Mouse (Mus musculus) kidney, adult 2 months (tissue): ENCODE results near the gene Pdzrn3. TPM values are rescaled to one million over a fixed set of nuclear protein-coding genes. Genes with fewer than 3 reads are reported as not detected.

Experiments used
- DNase-seq: peaks from one replicate; pipeline ENCODE4 v3.0.0; 2021
- H3K27ac ChIP-seq: fragments of 200-500 bp; 2 replicates; pipeline ENCODE4 v1.5.1; 2012; ENCODE audit warnings: low read depth, low read length, control low read depth, inconsistent platforms; ENCODE audit not compliant: insufficient read depth
- H3K27me3 ChIP-seq: fragments of 200-500 bp; replicated peaks from 2 replicates; pipeline ENCODE4 v1.6.1; 2012; ENCODE audit warnings: mild to moderate bottlenecking, moderate library complexity, low read length, inconsistent platforms; ENCODE audit not compliant: control insufficient read depth, insufficient read depth
- H3K36me3 ChIP-seq: fragments of 200-500 bp; 2 replicates; pipeline ENCODE4 v1.6.1; 2012; ENCODE audit warnings: mild to moderate bottlenecking, moderate library complexity, low read length, inconsistent platforms; ENCODE audit not compliant: control insufficient read depth, insufficient read depth
- H3K4me1 ChIP-seq: fragments of 200-500 bp; 2 replicates; pipeline ENCODE4 v1.6.1; 2011; ENCODE audit warnings: low read length; ENCODE audit not compliant: control insufficient read depth, insufficient read depth
- H3K4me3 ChIP-seq: fragments of 200-500 bp; 2 replicates; pipeline ENCODE4 v1.5.1; 2011; ENCODE audit warnings: mild to moderate bottlenecking, low read depth, low read length, control low read depth; ENCODE audit not compliant: insufficient read depth
- CTCF ChIP-seq: fragments of 200-500 bp; conservative IDR thresholded peaks from 2 replicates; pipeline ENCODE4 v1.5.1; 2011; ENCODE audit warnings: low read depth, mild to moderate bottlenecking, control low read depth, low read length, moderate library complexity, mixed read lengths; ENCODE audit not compliant: insufficient read depth, insufficient read length
- POLR2A ChIP-seq: fragments of 200-500 bp; IDR thresholded peaks from one replicate; pipeline ENCODE4 v1.6.1; 2011; ENCODE audit warnings: low read depth, low read length, control low read depth
- WGBS: fragments of 180-500 bp; shearing (Covaris S2); methylation state at CpG from one replicate; pipeline ENCODE4 v1.1.7; 2018; 5-methylcytosine and 5-hydroxymethylcytosine counted together
- polyA plus RNA-seq: library from polyadenylated mRNA; depleted of rRNA; stranded (reverse); fragments of >200 nt; gene quantifications from 2 replicates; pipeline ENCODE4 v1.2.3, GENCODE M21; 2012

Gene Pdzrn3
- polyA plus RNA-seq, 1 experiment: 11.9 TPM

GRCm38 (mm10) chr6:101215436-101215791 lies 162.3 kb downstream of the Pdzrn3 start:
- WGBS: 63% methylated on average over 16 of the region's 16 CpGs
- Histone ChIP-seq H3K36me3 (no peaks in the 10 kb centered on the region), H3K4me1 (peaks cover 2% of the 10 kb centered on the region; the same call in 1 of the 2 replicates), H3K4me3 (no peak overlapping the region), H3K27ac (no peak overlapping the region), H3K27me3 (no peaks in the 10 kb centered on the region)
- no peak for DNase-seq
- no peak for TF ChIP-seq CTCF
- TF ChIP-seq POLR2A: no peak

GRCm38 (mm10) chr6:101214734-101215435 lies 162.8 kb downstream of the Pdzrn3 start:
- no peak for DNase-seq
- WGBS: 61% methylated on average over 8 of the region's 8 CpGs

GRCm38 (mm10) chr6:101213066-101213465 lies 164.6 kb downstream of the Pdzrn3 start:
- no peak for DNase-seq
- H3K4me1 ChIP-seq: peaks cover 2% of the 10 kb centered on the region; the same call in 1 of the 2 replicates
- H3K4me3 ChIP-seq: no peak overlapping the region
- H3K27ac ChIP-seq: no peak overlapping the region
- H3K36me3 ChIP-seq: no peaks in the 10 kb centered on the region
- 88% methylated on average over 5 of the region's 5 CpGs for WGBS
- no peaks in the 10 kb centered on the region for H3K27me3 ChIP-seq
- no peak for TF ChIP-seq POLR2A

More at GRCm38 (mm10) chr6:101214734-101215435, 162.8 kb downstream of the Pdzrn3 start:
- TF ChIP-seq CTCF (no peak), POLR2A (no peak)
- peaks cover 2% of the 10 kb centered on the region; the same call in 1 of the 2 replicates for H3K4me1 ChIP-seq
- H3K27me3 ChIP-seq: no peaks in the 10 kb centered on the region
- H3K27ac ChIP-seq: no peak overlapping the region
- H3K4me3 ChIP-seq: no peak overlapping the region
- no peaks in the 10 kb centered on the region for H3K36me3 ChIP-seq

GRCm38 (mm10) chr6:101212086-101212485 lies 165.6 kb downstream of the Pdzrn3 start:
- H3K36me3 ChIP-seq: no peaks in the 10 kb centered on the region
- TF ChIP-seq CTCF: no peak
- no peak for TF ChIP-seq POLR2A
- H3K27ac ChIP-seq: no peak overlapping the region
- no peaks in the 10 kb centered on the region for H3K27me3 ChIP-seq
- H3K4me3 ChIP-seq: no peak overlapping the region
- no peak for DNase-seq
- WGBS: 94% methylated on average over 6 of the region's 6 CpGs
- H3K4me1 ChIP-seq: peaks cover 2% of the 10 kb centered on the region; the same call in 1 of the 2 replicates

GRCm38 (mm10) chr6:101211361-101211841 lies 166.3 kb downstream of the Pdzrn3 start:
- DNase-seq: no peak
- H3K4me1 ChIP-seq: peaks cover 2% of the 10 kb centered on the region; the same call in 1 of the 2 replicates
- WGBS: 88% methylated on average over 8 of the region's 8 CpGs
- no peak overlapping the region for H3K27ac ChIP-seq
- no peaks in the 10 kb centered on the region for H3K27me3 ChIP-seq
- no peaks in the 10 kb centered on the region for H3K36me3 ChIP-seq
- no peak overlapping the region for H3K4me3 ChIP-seq
- TF ChIP-seq POLR2A (no peak), CTCF (no peak)

- no peak for DNase-seq
- Histone ChIP-seq H3K27ac (no peak overlapping the region), H3K27me3 (no peaks in the 10 kb centered on the region), H3K4me1 (no peaks in the 10 kb centered on the region; the same call in 1 of the 2 replicates), H3K36me3 (no peaks in the 10 kb centered on the region), H3K4me3 (no peak overlapping the region)
- TF ChIP-seq CTCF (no peak), POLR2A (no peak)
- 12% methylated on average over 8 of the region's 8 CpGs for WGBS
These were observed 178.8 kb downstream of the Pdzrn3 start for GRCm38 (mm10) chr6:101198943-101199298.

GRCm38 (mm10) chr6:101198284-101198942 lies 179.3 kb downstream of the Pdzrn3 start:
- Histone ChIP-seq H3K27ac (no peak overlapping the region), H3K4me3 (no peak overlapping the region), H3K27me3 (no peaks in the 10 kb centered on the region), H3K4me1 (no peaks in the 10 kb centered on the region; the same call in 1 of the 2 replicates), H3K36me3 (no peaks in the 10 kb centered on the region)
- no peak for TF ChIP-seq CTCF
- no peak for TF ChIP-seq POLR2A
- 10% methylated on average over 24 of the region's 24 CpGs for WGBS
- DNase-seq: peak; percentile 7
